Mouse (Mus musculus) lung, postnatal 36 days (tissue): ENCODE results near the gene Cuedc2.
A peak's percentile ranks its signal among the peaks of the same experiment; 100 is the strongest.

ENCODE experiments used
- DNase-seq: peaks from one replicate; pipeline ENCODE4 v3.0.0; 2022; ENCODE audit warnings: mixed read lengths

Cuedc2 gene

DNA sequence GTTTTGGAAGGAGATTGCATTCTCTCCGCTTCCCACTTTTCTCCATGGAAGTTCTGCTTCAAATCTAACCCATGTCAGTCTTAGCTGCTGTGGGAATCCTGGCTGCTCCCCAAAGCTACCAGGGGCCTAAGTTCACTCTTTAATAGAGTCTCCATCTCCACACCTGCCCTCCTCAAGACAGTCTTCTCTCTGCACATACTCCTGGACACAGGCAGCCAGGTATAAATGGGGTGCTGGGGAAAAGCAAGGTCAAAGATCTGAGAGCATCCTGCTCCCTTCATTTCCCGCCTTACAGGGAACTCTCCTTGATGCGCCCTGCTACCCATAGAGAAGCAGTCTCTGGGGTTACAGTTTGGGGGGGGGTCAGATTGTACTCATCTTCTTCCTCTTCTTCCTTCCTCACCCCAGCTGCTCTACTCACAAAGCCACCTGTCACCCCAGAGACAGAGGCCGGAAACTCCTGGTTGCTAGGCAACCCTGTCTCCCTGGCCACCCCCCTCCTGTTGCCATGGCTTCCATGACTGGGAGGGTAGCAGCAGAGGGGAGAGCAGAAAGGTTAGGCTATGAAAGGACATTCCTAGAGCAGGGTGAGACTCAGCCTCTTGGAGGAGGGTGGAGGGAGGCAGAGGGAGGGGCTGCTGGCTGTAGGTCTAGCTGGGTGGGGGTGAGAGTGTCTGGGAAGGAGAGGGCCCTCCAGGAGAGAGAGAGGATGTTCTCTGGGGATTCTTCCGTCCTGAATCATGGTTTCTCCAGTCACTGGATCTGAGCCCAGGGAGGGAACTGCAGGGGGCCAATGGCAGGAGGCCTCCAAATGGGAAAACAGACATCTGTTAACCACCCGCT, 17.2 kb downstream of the Cuedc2 start:
- DNase-seq = no peak

DNA sequence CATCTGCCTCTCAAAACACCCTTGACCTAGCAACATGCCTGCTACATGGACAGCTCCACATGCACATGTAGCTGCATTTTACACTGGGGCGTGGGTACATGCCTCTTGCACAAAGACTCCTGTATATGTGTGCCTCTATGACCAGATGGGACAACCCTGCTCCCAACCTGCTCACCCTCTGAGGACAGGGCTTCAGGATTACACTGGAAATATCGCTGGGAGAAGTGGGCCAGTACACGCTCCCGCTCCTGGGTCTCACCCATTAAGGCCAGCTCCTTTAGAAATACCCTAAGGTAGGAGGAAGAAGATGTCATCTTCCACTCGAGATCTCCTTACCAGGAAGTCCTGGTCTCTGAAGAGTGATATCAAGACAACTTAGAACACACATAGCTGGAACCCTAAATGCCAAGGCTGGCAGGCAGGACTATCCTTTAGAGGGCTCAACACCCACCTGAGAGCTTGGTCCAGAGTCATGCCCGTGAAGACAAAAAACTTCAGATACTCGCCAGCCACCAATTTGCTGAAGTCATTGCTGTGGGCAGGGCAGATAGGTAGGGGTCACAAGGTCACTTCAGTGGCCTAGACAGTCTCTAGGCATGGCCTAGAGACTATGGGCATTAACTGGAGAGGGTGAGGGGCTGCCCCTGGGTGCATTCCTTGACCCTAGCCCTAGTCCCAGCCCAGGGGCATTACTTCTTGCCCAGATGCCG, 18.3 kb downstream of the Cuedc2 start:
- no peak for DNase-seq

GRCm38 (mm10) chr19:46318586-46319378, 19.7 kb downstream of the Cuedc2 start:
- peak; percentile 68 for DNase-seq

DNA sequence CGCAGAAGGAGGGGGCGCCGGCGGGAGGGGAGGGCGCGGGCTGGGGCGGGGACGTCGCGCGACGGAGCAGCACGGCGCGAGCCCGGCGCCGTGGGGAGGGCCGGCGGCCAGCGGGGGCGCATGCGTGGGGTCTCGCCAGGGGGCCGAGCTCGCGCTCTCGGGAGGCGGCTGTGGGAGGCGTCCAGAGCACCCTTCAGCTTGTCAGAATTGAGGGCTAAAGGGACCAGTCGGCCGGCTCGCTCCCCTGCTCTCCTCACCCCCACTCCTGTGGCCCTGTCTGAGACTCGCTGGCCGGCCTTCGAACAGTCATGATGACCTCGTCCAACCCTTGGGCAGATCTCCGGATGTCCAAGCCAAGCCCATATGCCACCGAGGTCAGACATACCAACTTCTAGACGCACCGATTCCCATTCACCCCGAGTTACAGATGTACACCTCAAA, 20.5 kb downstream of the Cuedc2 start:
- DNase-seq = no peak

GRCm38 (mm10) chr19:46317546-46317885, 21.0 kb downstream of the Cuedc2 start:
- no peak for DNase-seq

DNA sequence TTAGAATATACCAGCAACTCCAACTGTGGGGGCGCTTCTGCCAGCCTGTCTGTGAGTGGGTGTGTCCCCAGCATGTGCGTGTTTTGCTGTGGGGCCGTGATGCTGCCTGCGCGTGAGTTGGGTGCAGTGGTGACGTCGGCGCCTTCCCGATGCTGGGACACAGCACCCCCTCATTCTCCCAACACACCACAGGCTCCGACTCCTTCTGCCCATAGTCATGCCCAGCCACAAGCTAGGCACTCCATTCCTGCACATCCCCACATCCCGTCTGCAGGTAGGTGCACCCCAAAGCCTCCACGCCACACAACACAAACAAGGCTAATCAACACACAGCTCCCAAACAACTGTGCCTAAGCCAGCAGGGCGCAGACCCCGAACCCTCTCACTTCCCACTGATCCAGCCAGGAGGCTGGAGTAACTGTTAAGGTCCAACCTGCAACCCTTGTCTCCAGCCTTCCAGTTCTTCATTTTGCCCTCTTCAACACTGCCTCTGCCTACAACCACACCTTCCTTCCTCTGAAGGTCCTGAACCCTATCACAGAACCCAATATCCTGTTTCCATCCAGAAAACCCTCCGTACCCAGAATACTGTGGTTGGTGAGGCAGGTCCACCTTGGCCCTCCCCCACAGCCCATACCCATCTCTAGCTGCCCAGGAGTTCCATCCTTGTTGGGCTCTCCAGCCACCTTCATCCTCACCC, 21.5 kb downstream of the Cuedc2 start:
- DNase-seq = no peak

- DNase-seq = no peak
These were observed 22.5 kb downstream of the Cuedc2 start for GRCm38 (mm10) chr19:46315752-46316610.

DNA sequence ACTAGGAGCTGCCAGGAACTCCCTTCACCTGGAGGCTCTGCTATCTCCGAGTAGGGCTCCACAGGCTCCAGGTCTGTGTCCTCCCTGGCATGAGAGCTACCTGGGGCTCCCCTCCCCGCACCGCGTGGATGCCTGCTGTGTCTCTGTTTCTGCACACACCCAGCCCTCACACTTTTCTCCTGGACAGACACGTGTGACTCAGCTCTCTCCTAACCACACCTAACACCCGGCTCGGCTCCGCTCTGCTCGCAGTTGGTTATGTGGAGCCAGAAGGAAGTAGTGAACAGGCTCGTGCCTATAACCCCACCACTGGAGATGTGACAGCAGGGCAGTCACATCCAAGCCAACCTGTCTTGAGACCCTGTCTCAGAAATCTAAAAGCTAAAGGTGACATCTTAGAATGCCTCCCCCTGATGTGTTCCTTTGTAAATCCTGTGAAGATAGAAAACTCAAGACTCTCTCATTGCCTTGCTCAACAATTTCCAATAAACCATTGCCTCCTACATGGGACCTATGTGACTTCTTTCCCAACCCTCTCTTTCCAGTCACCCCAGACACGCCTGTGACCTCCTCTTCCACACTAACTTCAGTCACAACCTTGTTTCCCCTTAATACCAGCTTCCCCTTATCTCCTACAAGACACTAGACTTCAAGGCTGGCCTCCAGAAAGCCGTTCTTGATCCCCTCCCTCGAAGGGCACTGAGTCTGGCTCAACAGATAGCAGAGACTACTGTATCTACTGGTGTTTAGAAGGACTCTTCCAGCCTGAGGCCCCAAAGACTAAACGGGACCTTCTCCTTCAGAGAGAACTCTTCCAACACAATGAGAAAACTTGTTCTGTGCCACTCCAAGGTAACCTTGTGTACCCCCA, 23.4 kb downstream of the Cuedc2 start:
- no peak for DNase-seq

DNA sequence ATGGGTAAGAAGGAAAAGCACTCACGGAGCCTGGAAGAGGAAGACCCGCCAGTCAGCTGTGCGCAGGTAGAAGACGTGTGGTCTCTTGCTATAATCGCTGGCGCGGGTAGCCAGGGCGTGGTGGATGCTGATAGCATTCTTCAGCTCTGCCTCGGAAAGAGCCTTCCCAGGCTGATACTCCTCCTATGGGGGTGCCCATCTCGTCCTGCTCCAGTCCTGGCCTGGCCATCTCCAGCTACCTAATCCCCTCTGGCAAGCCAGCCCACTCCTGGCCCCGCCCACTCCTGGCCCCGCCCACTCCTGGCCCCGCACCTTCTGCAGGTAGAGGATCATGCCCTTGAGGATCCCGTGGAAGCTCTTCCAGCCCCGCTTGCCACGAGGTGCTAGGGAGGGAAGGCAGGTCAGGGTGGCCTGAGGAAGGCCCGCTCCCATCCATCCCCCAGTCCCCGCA, 24.3 kb downstream of the Cuedc2 start:
- DNase-seq = peak; percentile 37

GRCm38 (mm10) chr19:46313591-46313990, 24.9 kb downstream of the Cuedc2 start:
- no peak for DNase-seq

DNA sequence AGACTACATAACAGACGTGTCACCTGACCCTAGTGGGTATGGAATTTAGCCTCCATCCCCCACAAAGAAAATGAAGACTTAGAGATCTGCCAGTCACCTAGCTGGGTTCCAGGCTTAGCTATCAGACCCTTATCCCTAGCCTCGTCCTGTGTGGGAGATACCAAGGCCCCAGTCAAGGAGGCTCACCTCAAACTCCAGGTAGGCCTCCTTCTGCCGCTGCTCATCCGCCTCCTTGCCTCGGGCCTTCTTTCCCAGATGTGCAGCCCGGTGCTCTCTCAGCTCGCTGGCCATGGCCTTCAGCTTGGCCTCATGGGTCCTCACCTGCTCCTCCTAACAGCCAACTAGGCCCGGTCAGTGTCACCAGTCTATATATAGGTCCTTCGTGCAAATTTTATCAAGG, 25.4 kb downstream of the Cuedc2 start:
- no peak for DNase-seq

DNA sequence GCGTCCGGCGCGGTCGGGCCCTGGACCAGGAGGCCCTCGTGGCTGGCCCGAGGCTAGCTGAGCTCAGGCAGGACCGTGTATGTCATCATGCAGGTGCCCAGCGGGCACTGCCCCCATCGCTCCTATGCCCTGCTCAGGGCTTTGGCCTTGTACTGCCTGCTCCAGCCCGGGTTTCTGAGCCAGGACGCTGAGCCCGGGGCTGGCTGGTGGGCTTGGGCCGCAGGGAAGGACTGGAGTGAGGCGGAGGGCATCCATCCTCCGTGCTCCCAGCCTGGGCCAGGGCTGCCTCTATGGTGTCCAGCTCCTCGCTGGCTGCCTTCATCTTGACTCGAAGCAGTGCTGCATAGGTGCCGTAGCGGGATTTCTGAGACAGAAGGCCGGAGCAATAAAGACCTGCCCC, 25.9 kb downstream of the Cuedc2 start:
- no peak for DNase-seq

DNA sequence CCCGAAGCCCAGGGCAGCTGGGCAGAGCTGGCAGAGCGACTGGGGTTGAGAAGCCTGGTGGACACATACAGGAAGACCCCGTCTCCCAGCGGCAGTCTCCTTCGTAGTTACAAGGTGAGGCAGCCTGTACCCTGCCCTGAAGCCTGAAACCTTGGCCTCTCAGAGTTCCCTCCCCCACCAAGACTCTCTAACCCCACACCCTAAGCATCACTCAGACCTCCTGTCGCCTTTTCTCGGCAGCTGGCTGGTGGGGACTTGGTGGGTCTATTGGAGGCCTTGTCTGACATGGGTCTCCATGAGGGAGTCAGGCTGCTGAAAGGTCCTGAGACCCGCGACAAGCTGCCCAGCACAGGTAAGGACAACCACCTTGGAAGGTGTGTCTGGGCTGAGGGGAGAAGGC, 27.2 kb downstream of the Cuedc2 start:
- DNase-seq = no peak

DNA sequence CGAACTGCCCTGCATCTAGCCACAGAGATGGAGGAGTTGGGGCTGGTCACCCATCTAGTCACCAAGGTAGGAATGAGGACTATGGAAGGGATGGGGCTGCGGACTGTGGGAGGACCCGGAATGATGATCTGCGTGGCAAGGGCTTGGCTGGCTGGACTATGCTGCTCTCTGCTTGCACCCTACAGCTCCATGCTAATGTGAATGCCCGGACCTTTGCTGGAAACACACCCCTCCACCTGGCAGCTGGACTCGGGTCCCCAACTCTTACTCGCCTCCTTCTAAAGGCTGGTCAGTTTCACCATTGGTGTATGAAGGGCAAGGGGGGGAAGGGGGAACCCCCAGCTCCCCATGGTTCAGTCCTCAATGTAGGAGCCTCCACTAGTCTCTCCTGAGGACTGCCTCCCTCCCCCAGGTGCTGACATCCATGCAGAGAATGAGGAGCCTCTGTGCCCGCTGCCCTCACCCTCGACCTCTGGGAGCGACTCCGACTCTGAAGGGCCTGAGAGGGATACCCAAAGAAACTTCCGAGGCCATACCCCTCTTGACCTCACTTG, 28.1 kb downstream of the Cuedc2 start:
- no peak for DNase-seq

- no peak for DNase-seq
These were observed 28.7 kb downstream of the Cuedc2 start for GRCm38 (mm10) chr19:46309651-46310305.

DNA sequence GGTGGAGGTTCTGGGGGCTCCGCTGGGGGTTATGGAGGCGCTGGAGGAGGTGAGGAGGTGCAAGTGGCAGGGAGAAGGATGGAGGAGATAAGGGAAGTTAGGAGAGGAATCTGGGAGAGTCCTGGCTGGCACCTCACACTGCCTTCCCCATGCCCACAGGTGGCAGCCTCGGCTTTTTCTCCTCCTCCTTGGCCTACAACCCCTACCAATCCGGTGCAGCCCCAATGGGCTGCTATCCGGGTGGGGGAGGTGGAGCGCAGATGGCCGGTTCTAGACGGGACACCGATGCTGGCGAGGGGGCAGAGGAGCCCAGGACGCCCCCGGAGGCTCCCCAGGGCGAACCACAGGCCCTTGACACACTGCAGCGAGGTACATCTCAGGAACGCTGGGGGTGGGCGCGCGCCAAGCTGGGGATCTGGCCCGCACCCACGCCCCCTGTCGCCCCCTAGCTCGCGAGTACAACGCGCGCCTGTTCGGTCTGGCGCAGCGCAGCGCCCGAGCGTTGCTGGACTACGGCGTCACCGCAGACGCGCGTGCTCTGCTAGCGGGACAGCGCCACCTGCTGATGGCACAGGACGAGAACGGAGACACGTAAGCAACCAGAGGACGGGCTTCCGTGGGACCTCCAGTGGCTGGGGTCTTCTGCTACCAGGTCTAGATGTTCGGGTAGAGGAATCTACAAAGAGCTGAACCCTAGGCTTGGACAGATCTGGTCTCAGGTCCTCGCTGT, 29.6 kb downstream of the Cuedc2 start:
- peak; percentile 90 for DNase-seq

- no peak for DNase-seq
These were observed 30.2 kb downstream of the Cuedc2 start for GRCm38 (mm10) chr19:46308303-46308702.

DNA sequence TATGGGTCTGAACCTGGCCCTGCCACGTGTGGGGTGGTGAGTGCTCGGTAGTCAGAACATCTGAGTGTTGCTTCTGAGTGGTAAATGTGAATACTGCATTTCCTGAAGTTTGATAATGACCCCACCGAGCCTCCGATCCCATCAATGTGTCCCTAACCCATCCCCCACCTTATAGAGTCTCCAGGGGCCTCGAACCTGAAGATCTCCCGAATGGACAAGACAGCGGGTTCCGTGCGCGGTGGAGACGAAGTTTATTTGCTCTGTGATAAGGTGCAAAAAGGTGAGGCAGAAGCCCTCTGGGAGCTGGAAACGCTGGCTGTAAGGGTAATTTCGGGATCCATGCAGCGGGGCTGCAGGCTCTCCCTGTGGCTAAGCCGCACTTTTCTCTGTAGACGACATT, 30.7 kb downstream of the Cuedc2 start:
- no peak for DNase-seq

GRCm38 (mm10) chr19:46306751-46307289, 31.7 kb downstream of the Cuedc2 start:
- DNase-seq = no peak
